Mouse (Mus musculus): ENCODE results near the gene Steap3.
"Not testable (repeated sequence)": the region's sequence is repeated elsewhere in the genome, so short reads cannot be mapped to it uniquely, and the experiment has no call there.

The Steap3 gene

DNA sequence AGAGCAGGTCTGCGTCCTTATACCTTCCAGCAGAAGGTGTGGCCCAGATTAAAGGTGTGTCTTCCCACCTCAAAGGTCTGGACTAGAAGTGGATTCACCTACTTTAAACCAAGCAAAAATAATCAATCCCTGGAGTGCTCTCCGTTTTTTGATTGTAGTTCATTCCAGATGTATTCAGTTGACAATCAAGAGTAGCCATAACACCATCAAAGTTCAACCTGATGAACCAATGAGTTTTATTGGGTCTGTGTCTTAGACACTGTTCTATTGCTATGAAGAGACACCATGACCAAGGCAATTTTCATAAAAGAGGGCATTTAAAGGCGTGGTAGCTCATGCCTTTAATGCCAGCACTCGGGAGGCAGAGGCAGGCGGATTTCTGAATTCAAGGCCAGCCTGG, at the start of gene Steap3:
Gene Steap3, minus strand, starts transcription at position 101 of the 400 bp plus-strand sequence.
- DNase-seq (ENCODE audit: low read depth, low spot score) = no peak

DNA sequence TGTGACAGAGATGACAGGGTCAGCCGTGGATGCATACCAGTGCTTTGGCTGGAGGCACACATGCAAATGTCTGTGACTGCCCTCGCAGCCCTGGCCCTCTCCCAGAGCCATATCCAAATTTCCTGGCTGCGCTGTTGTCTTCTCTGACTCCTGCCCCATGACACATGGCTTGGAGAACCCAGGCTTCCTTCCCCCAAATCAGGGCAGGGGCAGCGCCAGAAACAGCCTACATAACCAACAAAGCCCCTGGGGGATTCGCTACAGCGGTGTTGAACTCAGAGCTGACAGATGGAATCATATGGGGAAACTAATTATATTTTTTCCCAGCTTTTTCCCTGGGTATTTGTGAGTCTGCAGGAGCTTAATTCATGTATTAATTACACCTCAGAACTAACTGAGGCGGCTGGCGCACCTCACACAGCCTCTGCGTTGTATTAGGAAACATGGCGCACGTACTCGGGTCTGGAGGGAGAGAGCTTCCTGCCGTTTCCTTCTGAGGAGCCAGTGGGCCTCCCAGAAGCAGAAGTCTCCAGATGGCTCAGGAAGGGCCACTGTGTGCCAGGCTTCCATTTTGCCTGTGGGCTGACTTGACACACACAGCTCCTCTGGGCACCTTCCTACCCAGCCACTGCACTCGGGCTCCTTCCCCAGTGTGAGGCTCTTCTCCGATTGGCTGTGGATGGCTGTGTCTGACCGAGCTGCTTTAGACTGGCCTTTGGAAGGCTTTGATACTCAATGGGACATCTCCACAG, 48.9 kb upstream of the Steap3 start:
- no peak for DNase-seq (ENCODE audit: low read depth, low spot score)

DNA sequence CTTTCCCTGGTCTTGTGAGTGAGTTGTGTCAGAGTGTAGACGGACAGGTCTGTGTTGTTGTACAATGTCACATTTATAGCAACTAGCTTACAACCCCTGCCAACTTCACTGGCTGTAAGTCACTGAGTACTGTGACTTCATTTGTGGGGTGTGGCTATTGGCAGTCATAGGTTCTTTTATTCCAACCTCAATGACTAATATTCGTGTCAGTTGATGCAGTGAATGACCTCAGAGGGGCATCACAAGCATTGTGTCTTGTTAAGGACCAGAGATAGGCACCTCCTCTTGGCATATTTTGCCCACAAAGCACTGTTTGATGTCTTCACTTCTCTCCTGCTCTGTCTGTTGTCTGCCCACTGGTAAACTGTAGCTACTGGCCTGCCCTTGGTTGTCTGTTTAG, 33.3 kb upstream of the Steap3 start:
- no peak for DNase-seq (ENCODE audit: low read depth, low spot score)

DNA sequence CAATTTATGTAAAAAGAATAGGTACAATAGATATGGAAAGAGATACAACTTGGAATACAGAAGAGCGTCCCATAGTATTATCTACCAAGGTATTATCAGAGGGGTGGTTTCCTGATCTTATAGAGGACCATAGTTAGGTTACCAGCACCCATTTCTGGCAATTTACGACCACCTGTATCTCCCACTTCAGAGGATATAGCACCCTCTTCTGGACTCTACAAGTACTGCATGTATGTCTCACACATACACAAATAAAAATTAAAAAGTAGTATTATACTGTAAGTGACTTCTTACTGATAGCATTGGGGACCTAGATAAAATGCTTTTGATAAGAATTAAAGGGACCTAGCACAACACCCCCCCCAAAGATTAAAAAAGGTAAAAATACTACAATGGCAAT, 24.4 kb upstream of the Steap3 start:
- no peak for DNase-seq (ENCODE audit: low read depth, low spot score)

DNA sequence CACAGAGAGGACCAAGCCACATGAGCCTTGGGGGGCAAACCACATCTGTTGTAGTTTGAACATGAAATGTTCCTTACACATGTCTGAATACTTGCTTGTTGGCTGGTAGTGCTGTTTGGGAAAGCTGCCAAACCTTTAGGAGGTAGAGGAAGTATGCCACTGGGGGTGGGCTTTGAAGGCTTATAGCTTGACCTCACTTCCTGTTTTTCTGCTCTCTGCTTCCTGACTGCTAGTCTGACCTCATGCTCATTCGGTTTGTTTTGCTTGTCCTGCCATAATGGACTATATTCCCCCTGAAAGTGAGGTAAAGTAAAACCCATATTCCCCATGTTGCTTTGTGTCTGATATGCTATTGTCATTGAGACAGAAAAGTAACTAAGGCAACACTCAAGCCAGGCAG, 21.3 kb upstream of the Steap3 start:
- no peak for DNase-seq (ENCODE audit: low read depth, low spot score)

DNA sequence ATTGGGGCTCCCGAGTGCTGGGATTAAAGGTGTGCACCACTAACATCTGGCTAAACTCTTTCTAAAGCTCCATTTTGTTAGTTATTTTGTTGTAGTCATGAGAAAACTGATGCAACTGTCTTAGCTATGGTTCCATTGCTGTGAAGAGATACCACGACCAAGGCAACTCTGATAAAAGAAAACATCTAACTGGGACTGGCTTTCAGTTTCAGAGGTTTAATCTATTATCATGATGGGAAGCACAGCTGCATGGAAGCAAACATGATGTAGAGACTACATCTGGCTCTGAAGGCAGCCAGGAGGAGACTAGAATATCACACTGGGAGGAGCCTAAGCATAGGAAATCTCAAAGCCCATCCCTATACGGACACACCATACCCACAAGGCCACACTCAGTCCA, 19.2 kb upstream of the Steap3 start:
- DNase-seq (ENCODE audit: low read depth, low spot score) = no peak

DNA sequence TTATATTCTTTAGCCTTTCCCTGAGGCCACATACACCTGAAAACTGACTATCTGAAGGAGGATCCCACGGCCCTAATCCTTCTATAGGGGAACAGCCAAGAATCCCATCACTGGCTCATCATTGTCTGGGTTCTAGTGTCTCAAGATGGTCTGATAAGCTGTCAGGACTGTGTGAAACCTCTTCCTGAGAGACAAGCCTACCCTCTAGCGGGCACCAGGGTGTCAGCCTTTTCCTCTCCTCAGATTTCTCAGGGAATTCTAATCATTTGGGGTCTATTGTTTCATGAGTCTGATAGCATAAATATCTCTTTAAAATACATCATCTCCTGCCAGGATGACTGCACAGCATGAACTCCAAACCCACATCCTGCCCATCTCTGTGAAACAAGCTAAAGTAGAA, 17.3 kb upstream of the Steap3 start:
- no peak for DNase-seq (ENCODE audit: low read depth, low spot score)

DNA sequence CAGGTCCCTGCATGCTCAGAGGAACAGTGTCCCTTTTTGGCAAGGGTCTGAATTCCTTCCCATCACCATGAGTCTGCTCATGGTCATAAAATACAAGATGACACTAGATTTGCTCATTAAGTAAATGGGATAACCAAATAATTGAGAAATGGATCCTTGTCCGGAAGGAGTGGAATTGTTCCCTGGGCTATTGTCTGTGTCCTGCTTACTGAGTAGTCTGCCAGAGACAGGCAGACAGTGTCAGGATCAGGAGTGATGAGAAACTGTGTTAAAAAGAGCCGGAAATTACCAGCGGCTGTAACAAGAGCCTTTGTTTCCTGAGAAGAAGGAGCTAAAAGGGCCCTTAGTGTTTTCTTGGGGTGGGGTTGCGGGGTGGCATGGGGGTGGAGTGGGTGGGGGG, 15.2 kb upstream of the Steap3 start:
- DNase-seq (ENCODE audit: low read depth, low spot score) = no peak

DNA sequence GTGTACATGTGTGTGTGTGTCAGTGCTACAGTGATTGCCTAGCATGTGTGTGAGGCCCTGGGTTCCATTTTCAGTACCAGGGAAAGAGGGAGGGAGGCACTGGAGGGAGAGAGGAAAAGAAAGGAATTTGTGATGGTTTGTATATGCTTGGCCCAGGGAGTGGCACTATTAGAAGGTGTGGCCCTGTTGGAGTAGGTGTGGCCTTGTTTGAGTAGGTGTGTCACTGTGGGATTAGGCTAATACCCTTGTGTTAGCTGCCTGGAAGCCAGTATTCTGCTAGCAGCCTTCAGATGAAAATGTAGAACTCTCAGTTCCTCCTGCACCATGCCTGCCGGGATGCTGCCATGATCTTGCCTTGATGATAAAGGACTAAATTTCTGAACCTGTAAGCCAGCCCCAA, 3.6 kb upstream of the Steap3 start:
- DNase-seq (ENCODE audit: low read depth, low spot score) = not testable (repeated sequence)

DNA sequence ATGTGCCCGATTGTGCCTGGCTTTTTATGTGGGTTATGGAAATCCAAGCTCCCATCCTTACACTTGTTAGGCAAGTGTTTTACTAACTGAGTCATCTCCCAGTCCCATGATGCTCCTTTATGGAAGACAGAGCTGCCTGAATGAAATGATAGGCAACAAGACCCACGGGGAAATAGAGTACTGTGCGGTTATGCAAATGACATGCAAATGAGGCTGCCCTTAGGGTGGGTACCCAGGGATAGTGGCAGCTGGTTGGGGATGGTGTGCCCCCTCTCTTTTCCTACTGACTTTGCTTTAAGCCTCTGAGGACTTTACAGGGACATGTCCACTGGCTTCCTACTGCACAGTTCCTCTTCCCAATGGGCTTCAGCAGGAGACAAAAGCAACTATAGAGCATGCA, 2.7 kb upstream of the Steap3 start:
- no peak for DNase-seq (ENCODE audit: low read depth, low spot score)

DNA sequence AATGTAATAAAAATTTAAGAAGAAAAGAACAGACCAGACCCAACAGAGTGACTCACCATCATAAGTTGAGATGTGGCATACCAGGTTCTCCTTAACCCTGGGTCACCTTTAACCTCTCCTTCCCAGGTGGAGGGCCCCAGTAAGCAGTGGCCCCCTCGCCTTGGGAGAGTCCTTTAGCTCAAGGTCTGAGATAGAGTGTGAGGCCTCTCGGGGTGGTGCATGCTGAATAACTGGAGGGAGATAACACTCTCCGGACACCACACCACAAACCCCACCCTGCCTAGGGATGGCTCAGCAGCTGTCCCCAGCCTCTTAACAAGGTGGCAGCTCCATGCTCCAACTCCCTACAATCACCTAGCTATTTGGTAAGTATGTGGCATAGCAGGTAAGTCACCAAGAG, 1.6 kb downstream of the Steap3 start:
- DNase-seq (ENCODE audit: low read depth, low spot score) = no peak

DNA sequence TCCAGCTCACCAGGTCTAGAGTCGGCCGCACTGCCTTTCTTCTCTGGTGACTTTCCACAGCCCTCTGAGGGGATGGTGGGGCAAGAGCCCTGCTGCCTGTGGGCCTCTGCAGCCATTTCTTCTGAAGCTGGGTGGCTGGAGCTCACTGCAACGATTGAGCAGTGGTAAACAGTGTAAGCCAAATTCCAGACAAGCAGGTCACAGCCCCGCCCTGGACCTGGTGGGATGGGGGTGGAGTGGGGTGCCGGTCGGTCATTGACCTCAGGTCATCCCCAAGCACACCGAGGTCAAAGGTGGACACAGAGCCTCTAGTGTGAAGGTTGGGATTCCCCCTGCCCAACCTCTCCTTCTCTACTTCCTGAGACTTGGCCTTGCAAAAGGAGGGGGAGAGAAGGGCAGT, 2.4 kb downstream of the Steap3 start:
- no peak for DNase-seq (ENCODE audit: low read depth, low spot score)

DNA sequence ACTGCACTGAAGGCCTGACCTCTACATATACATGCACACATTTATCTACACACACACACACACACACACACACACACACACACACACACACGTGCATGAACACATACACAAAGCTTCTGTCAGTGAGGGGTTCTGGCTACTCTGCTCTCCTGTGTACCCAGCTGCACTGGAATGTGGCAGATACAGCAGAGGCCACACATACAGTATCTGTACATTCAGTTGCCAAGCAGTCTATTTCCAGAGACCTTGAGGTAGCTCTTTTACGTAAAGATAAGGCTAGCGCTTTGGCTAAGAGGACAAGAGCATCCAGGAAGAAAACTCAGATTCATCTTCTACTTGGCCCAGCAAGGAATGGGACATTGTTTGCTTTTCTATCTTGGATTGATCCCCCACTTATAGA, 4.9 kb downstream of the Steap3 start:
- no peak for DNase-seq (ENCODE audit: low read depth, low spot score)

DNA sequence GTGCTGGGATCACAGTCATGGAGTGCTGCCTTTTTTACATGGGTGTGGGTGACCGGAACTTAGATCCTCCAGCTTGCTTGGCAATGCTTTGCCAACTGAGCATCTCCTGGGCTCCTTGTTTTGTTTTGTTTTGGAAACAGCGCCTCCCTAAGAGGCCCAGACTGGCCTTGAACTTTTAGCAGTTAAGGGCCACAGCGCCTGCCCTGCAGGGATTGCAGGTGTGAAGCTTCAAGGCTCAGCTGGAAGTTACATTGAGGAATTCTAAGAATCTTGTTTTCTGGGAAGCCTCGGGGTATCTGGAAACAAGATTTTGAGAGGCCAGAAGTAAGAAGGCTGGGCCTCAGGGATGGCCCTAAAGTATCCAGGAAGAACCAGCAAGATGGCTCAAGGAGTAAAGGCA, 6.0 kb downstream of the Steap3 start:
- no peak for DNase-seq (ENCODE audit: low read depth, low spot score)

DNA sequence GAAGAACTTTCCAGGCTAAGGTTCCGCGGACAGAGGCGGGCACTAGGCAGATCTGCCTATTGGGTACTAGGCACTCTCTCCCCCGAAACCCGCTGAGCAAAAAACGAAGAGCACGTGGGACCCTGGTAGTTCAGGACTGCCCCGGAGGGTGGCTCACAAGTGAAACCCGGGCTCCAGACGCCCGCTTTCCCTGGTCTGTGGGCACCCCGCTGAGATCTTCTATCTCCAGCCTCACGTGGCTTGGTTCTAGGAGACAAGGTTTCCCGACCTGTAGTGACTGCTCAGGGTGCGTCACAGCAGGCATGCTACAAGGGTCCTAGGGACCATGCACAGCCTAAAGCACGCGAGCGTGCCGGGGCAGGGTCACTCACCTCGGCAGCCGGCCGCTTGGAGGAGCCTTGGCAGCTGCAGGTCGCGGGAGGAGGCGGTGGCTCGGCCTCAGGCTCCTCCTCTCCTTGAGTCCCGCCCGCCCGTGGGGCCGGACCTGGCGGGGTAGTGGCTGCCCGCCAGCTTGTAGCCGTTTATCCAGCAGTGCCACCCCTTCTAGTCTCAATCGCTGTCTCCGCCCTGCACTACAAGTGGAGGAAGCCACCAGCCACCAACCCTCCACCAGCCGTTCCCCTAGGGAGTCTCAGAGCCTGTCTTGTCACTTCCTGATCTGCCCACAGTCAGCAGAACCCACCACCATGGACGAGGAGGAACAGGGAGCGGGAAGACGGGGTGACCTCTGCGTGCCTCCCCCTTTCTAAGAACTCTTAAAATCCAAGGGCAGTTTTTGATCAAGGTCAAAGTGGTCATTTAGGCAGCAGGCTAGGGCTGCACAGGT, 7.4 kb downstream of the Steap3 start:
- peak; percentile 17 for DNase-seq (ENCODE audit: low read depth, low spot score)

DNA sequence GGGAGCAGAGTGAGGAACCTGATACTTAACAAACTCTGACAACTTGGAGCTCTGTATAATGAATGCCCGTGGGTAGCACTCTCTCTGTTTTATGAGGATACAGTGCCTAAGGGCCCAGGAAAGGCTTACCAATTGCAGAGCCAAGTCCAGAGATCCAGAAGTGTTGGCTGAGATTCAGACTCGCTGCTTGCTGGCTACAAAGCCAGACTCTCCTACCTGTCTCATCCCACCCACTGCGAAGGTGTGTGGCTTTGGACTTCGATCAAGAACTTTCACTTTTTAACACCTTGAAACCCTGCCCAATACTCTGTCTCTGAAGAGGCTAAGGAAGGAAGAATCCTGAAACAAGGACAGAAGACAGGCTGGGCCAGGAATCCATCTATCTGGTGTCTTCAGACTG, 9.3 kb downstream of the Steap3 start:
- no peak for DNase-seq (ENCODE audit: low read depth, low spot score)

DNA sequence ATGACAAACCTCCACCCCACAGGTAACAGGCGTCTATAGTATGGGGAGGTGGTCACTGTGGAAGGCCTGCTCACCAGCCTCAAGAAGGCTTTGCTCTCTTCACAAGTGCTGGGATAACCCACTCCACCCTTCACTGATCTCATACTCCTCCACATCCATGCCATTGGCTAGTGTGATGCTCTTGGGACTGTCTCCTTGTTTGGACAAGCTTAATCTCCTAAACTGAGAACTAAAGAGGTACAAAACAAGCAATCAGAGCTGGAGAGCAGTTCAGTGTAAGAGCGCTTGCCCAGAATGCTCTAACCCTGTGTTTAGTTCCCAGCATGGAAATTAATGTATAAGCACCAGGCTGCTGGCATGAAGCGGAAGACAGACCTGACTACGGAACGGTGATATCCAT, 11.3 kb downstream of the Steap3 start:
- no peak for DNase-seq (ENCODE audit: low read depth, low spot score)

DNA sequence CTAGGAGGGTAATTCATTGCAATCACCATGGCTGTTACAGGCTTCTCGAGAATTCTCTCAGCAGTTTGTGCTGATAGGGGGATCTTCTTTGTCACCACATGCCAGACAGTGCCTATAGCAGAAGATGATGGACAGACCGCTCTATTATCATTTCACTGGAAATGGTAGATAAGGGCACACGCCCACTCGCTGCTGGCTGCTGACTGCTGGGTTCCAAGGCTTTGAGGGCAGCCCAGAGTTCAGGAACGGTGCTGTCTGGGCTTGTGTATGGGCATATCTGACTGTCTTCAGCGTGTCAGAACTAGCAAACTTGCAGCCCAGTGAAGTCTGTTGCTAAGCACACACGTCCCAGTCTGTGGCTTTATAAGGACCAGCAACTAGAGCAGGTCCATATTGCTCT, 13.3 kb downstream of the Steap3 start:
- DNase-seq (ENCODE audit: low read depth, low spot score) = no peak

DNA sequence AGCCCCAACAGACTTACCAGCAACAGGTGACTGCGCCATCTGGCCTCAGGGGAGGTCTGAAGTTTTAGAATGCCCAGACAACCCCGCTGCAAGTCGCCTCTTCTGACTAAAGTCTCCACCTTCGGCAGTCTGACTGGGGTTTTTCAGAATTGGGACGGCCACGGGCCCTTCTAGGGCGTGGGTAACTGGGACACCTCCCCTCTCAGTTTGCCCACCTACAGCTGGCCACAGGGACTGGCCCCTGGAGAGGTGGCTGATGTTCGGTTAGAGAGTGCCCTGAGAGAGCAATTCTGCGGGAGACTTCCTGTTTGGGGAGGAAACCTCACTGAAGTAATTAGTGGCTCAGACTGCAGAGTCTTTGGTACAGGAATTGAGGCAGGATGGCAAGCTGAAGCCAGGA, 13.8 kb downstream of the Steap3 start:
- no peak for DNase-seq (ENCODE audit: low read depth, low spot score)

DNA sequence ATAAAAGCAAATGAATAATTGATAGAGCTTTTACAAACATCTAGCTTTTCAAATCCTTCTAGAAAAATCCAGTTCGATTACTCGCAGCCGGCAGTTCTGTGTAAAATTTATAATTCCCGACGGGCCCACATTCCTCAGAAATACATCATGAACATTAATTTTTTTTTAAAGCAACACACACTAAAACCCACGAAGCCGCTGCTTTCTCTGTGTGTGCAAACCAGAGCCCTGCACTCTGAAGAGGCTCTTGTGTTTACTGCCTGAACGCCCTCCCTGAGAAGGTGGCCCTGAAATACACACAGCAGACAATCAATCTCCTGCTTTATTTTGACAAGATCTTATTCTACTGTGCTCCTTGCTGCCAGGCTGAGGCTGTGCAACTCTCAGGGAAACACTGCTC, 14.3 kb downstream of the Steap3 start:
- DNase-seq (ENCODE audit: low read depth, low spot score) = no peak

DNA sequence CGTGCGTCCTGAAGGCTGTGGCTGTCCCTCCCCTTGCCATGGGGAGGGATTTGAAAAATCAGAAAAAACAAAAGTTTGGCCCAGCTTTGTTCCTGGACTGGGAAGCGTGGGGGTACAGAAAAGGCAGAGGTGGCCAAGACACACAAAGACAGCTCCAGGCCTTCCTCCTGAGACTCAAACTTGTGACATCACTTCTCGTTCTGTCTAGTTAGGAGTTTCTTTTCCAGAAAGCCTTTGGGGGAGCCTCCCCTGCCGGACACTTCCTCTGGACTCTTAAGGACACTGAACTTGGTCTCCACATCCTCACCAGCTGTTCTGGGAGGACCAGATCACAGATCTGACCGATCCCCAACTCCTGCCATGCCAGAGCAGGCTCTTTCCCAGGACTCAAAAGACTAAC, 18.8 kb downstream of the Steap3 start:
- no peak for DNase-seq (ENCODE audit: low read depth, low spot score)

DNA sequence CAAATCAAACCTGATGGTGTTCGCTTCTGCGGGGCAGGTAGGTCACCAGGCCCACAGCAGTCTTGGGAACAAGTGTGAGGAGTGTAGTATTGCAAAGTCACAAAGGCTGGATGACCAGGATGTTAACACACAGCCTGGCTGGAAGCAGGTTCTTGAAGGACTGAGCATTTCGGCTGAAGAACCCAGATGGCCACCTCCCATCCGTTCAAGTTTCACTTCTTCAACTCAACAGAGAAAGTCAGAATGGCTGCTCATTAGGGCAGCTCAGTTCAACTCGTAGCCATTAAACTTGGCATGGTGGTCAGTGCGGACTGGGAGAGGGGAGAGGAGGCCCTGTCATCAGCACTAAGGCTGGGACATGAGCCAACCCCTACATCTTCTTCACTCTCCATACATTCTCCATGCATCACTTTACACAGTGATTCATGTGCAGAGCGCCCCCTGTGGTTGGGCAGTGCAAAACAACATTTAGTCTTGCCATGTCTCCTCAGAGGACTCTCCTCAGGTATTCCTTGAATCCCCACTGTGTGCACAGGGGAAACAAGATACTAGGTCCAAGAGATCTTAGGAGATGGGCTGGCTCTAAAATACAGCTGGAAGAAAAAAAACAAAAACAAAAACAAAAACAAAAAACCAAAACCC, 19.9 kb downstream of the Steap3 start:
- DNase-seq (ENCODE audit: low read depth, low spot score) = no peak

DNA sequence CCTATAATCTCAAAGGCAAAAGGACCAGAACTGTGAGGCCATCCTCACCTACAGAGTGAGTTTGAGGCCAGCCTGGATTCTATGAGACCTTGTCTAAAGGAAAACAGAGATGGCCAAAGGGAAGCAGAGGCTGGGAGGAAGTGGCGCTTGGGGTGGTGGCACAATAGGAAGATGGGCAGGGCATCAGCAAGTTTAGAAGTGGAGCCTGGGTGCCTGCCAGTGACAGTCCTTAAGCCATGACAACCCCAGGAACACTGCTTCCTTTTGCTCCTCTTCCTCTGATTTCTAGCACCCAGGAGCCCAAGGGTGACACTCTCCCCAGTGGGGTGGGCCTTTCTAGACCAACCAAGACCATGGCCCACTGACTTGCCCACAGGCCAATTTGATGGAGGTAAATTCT, 21.3 kb downstream of the Steap3 start:
- no peak for DNase-seq (ENCODE audit: low read depth, low spot score)

Measured in telencephalon, adult 2 months (tissue).